In genomic region chr5:38196821-38197481, GRCm38 (mm10) we compare ENCODE assay signal across 9 mouse cellular contexts. TPM values are rescaled to one million over a fixed set of nuclear protein-coding genes. Genes with fewer than 3 reads are reported as not detected.
DNase-seq lines count a peak whose midpoint lies in the region; ATAC-seq and TF ChIP-seq lines count a peak whose summit lies in the region.
"Had no signal": no experiment of that assay in that cellular context is flagged by ENCODE, and none has a peak within 500 bp of the region (broad histone marks: within the 10 kb centered on the region; RNA-seq: fewer than 3 reads in every experiment).

No protein-coding gene starts in this region.

- H3K27ac ChIP-seq in hindbrain, embryonic 13.5 days = no peak overlapping the region
- no peak overlapping the region for H3K27ac ChIP-seq in hindbrain, embryonic 14.5 days
- no peak overlapping the region for H3K27ac ChIP-seq in midbrain, embryonic 14.5 days (replicated peaks; ENCODE audit: low read depth, low read length)
- H3K27ac ChIP-seq in kidney, adult 2 months (ENCODE audit: insufficient read depth, low read depth, low read length) = no peak overlapping the region
- H3K27ac ChIP-seq: kidney, embryonic 15.5 days had no signal

- no peak for TF ChIP-seq POLR2A in kidney, adult 2 months (IDR thresholded peaks at IDR 0.05; ENCODE audit: low read depth, low read length)

- no peak overlapping the region for H3K9ac ChIP-seq in hindbrain, embryonic 13.5 days
- no peak overlapping the region for H3K9ac ChIP-seq in hindbrain, embryonic 14.5 days
- H3K9ac ChIP-seq in midbrain, embryonic 14.5 days (replicated peaks; ENCODE audit: low read length) = no peak overlapping the region
- H3K9ac ChIP-seq: kidney, embryonic 15.5 days had no signal

- no peak overlapping the region for H3K4me3 ChIP-seq in hindbrain, embryonic 13.5 days
- H3K4me3 ChIP-seq in hindbrain, embryonic 14.5 days (replicated peaks; ENCODE audit: low read length) = no peak overlapping the region
- H3K4me3 ChIP-seq in midbrain, embryonic 14.5 days (replicated peaks; ENCODE audit: low read depth, low read length) = no peak overlapping the region
- H3K4me3 ChIP-seq in kidney, adult 2 months (ENCODE audit: insufficient read depth, low read depth, low read length) = no peak overlapping the region
- H3K4me3 ChIP-seq: kidney, embryonic 15.5 days had no signal

- H3K9me3 ChIP-seq in hindbrain, embryonic 13.5 days = no peaks in the 10 kb centered on the region
- H3K9me3 ChIP-seq in hindbrain, embryonic 14.5 days (ENCODE audit: control insufficient read depth, low read length) = no peaks in the 10 kb centered on the region
- no peaks in the 10 kb centered on the region for H3K9me3 ChIP-seq in midbrain, embryonic 14.5 days (ENCODE audit: control insufficient read depth, low read length)
- H3K9me3 ChIP-seq: kidney, embryonic 15.5 days had no signal

- H3K36me3 ChIP-seq in hindbrain, embryonic 13.5 days = peaks cover 34% of the 10 kb centered on the region
- peaks cover 27% of the 10 kb centered on the region for H3K36me3 ChIP-seq in hindbrain, embryonic 14.5 days (replicated peaks; ENCODE audit: control insufficient read depth, insufficient read depth)
- peaks cover 30% of the 10 kb centered on the region for H3K36me3 ChIP-seq in midbrain, embryonic 14.5 days (ENCODE audit: control insufficient read depth, insufficient read depth, low read length)
- H3K36me3 ChIP-seq in kidney, adult 2 months (ENCODE audit: control insufficient read depth, insufficient read depth, low read length) = no peaks in the 10 kb centered on the region

- no peak for TF ChIP-seq CTCF in kidney, adult 2 months (conservative IDR thresholded peaks at IDR 0.05; ENCODE audit: insufficient read depth, insufficient read length, low read depth, low read length)

- no peaks in the 10 kb centered on the region for H3K27me3 ChIP-seq in hindbrain, embryonic 13.5 days
- no peaks in the 10 kb centered on the region for H3K27me3 ChIP-seq in hindbrain, embryonic 14.5 days (ENCODE audit: control insufficient read depth, insufficient read depth, low read length)
- H3K27me3 ChIP-seq in midbrain, embryonic 14.5 days (ENCODE audit: control insufficient read depth, insufficient read depth, low read length) = no peaks in the 10 kb centered on the region
- no peaks in the 10 kb centered on the region for H3K27me3 ChIP-seq in kidney, adult 2 months (replicated peaks; ENCODE audit: control insufficient read depth, insufficient read depth, low read length)
- H3K27me3 ChIP-seq: kidney, embryonic 15.5 days had no signal

- ATAC-seq in hindbrain, embryonic 13.5 days (ENCODE audit: low FRiP score) = peak; percentile 27
- no peak for ATAC-seq in hindbrain, embryonic 14.5 days (ENCODE audit: low FRiP score)
- ATAC-seq in midbrain, embryonic 14.5 days (ENCODE audit: low FRiP score, low TSS enrichment) = peak; percentile 22; the same call in 1 of the 2 replicates

- peak; percentile 52 to 76 for DNase-seq in adrenal gland, adult (ENCODE audit: inconsistent age in 2 of 2, low spot score in 1 of 2)
- DNase-seq in adrenal gland, postnatal 4 days (ENCODE audit: low spot score in 2 of 2) = no peak
- DNase-seq in hindbrain, embryonic 14.5 days (ENCODE audit: low spot score) = no peak
- DNase-seq in adrenal gland, postnatal 14 days = peak; percentile 63
- no peak for DNase-seq in midbrain, embryonic 14.5 days
- no peak for DNase-seq in gastrocnemius, postnatal 4 days (ENCODE audit: low spot score in 2 of 2)
- no peak for DNase-seq in kidney, adult 2 months

- no peak overlapping the region for H3K4me2 ChIP-seq in hindbrain, embryonic 13.5 days
- no peak overlapping the region for H3K4me2 ChIP-seq in hindbrain, embryonic 14.5 days (replicated peaks)
- no peak overlapping the region for H3K4me2 ChIP-seq in midbrain, embryonic 14.5 days (ENCODE audit: low read length)
- H3K4me2 ChIP-seq: kidney, embryonic 15.5 days had no signal

- WGBS in hindbrain, embryonic 13.5 days = 79% methylated on average over 5 of the region's 5 CpGs
- 71% methylated on average over 5 of the region's 5 CpGs for WGBS in hindbrain, embryonic 14.5 days
- 75% methylated on average over 5 of the region's 5 CpGs for WGBS in midbrain, embryonic 14.5 days
- WGBS in kidney, adult 2 months = 66% methylated on average over 5 of the region's 5 CpGs

- no peaks in the 10 kb centered on the region for H3K4me1 ChIP-seq in hindbrain, embryonic 13.5 days (replicated peaks)
- H3K4me1 ChIP-seq in hindbrain, embryonic 14.5 days (replicated peaks; ENCODE audit: control insufficient read depth, insufficient read depth, low read length) = no peaks in the 10 kb centered on the region
- H3K4me1 ChIP-seq in midbrain, embryonic 14.5 days (ENCODE audit: control insufficient read depth, insufficient read depth, low read length) = peaks cover 11% of the 10 kb centered on the region
- no peaks in the 10 kb centered on the region for H3K4me1 ChIP-seq in kidney, adult 2 months (ENCODE audit: control insufficient read depth, insufficient read depth, low read length)
- H3K4me1 ChIP-seq: kidney, embryonic 15.5 days had no signal

RNA-seq across cellular contexts. Expression of gene Zbtb49, which starts 23.3 kb away (rescaled TPM):
- total RNA-seq in adrenal gland, postnatal 4 days (2021) = 10 to 100 TPM; 15.3 to 18.5 TPM
- polyA plus RNA-seq in hindbrain, embryonic 13.5 days (2015; fragmentation: Nextera tagmentation; extraction: Ambion mirVana) = 20.4 and 23.6 TPM in 2 replicates
- 17.8 TPM in 2 replicates for polyA plus RNA-seq in hindbrain, embryonic 14.5 days (2014; fragmentation: Nextera tagmentation; extraction: Ambion mirVana)
- 9.4 and 10.3 TPM in 2 replicates for total RNA-seq in adrenal gland, postnatal 14 days (2021)
- 18.8 and 24.6 TPM in 2 replicates for polyA plus RNA-seq in midbrain, embryonic 14.5 days (2014; fragmentation: Nextera tagmentation; extraction: Ambion mirVana)
- 1 to 10 TPM; 6.3 to 6.8 TPM for total RNA-seq in gastrocnemius, postnatal 4 days (2021)
- 7.1 and 8.5 TPM in 2 replicates for polyA plus RNA-seq in kidney, adult 2 months (2012; rRNA removed)

RNA-seq across cellular contexts. Expression of gene Lyar, which starts 23.3 kb away (rescaled TPM):
- total RNA-seq in adrenal gland, postnatal 4 days (2021) = 10 to 100 TPM; 27.2 to 29.4 TPM
- 55.7 and 58.4 TPM in 2 replicates for polyA plus RNA-seq in hindbrain, embryonic 13.5 days (2015; fragmentation: Nextera tagmentation; extraction: Ambion mirVana)
- 33.4 and 33.5 TPM in 2 replicates for polyA plus RNA-seq in hindbrain, embryonic 14.5 days (2014; fragmentation: Nextera tagmentation; extraction: Ambion mirVana)
- total RNA-seq in adrenal gland, postnatal 14 days (2021) = 26.5 and 27.3 TPM in 2 replicates
- 37.7 and 41.9 TPM in 2 replicates for polyA plus RNA-seq in midbrain, embryonic 14.5 days (2014; fragmentation: Nextera tagmentation; extraction: Ambion mirVana)
- 10 to 100 TPM; 16.6 to 18.6 TPM for total RNA-seq in gastrocnemius, postnatal 4 days (2021)
- polyA plus RNA-seq in kidney, adult 2 months (2012; rRNA removed) = 3.6 and 5.3 TPM in 2 replicates

RNA-seq across cellular contexts. Expression of gene Nsg1, which starts 37.2 kb away (rescaled TPM):
- 100 to 1,000 TPM; 120 to 121 TPM for total RNA-seq in adrenal gland, postnatal 4 days (2021)
- 1,020 and 1,085 TPM in 2 replicates for polyA plus RNA-seq in hindbrain, embryonic 13.5 days (2015; fragmentation: Nextera tagmentation; extraction: Ambion mirVana)
- 311 and 362 TPM in 2 replicates for polyA plus RNA-seq in hindbrain, embryonic 14.5 days (2014; fragmentation: Nextera tagmentation; extraction: Ambion mirVana)
- total RNA-seq in adrenal gland, postnatal 14 days (2021) = 61.9 and 83.1 TPM in 2 replicates
- polyA plus RNA-seq in midbrain, embryonic 14.5 days (2014; fragmentation: Nextera tagmentation; extraction: Ambion mirVana) = 280 and 671 TPM in 2 replicates
- total RNA-seq in gastrocnemius, postnatal 4 days (2021) = 10 to 100 TPM; 24.7 to 26.1 TPM
- 11.4 and 11.6 TPM in 2 replicates for polyA plus RNA-seq in kidney, adult 2 months (2012; rRNA removed)

Comparison
In these comparisons a context has a peak if more than half of its experiments do, and no peak if none do; other contexts are left out.
1. DNase-seq: peak in adrenal gland, adult (2 of 2) and adrenal gland, postnatal 14 days (single experiment); none in adrenal gland, postnatal 4 days (0 of 2), hindbrain, embryonic 14.5 days (single experiment), midbrain, embryonic 14.5 days (single experiment), gastrocnemius, postnatal 4 days (0 of 2) and kidney, adult 2 months (single experiment).
2. RNA of gene Nsg1, which starts 37.2 kb away (polyA plus RNA-seq): 1,020 to 1,085 TPM in hindbrain, embryonic 13.5 days, 311 to 362 TPM in hindbrain, embryonic 14.5 days and 280 to 671 TPM in midbrain, embryonic 14.5 days; 11.4 to 11.6 TPM in kidney, adult 2 months; every median in the first group is over 10 times any median in the second.